Mouse (Mus musculus) neural tube, embryonic 13.5 days (tissue): ENCODE data around the gene Nhej1. TPM values are rescaled to one million over a fixed set of nuclear protein-coding genes. Genes with fewer than 3 reads are reported as not detected.

ENCODE experiments used
- ATAC-seq: fragments of 200-750 bp; cut with Nextera tagmentation; 2 replicates; pipeline ENCODE4 v1.8.0; 2017; ENCODE audit warnings: low read depth, mild to moderate bottlenecking, moderate TSS enrichment, moderate library complexity
- H3K27ac ChIP-seq: fragments of 300-500 bp; sonication (generic); replicated peaks from 2 replicates; pipeline ENCODE4 v1.5.1; 2015; ENCODE audit warnings: moderate library complexity, mild to moderate bottlenecking, inconsistent platforms
- H3K27me3 ChIP-seq: fragments of 300-500 bp; sonication (generic); 2 replicates; pipeline ENCODE4 v1.6.1; 2015; ENCODE audit warnings: mild to moderate bottlenecking, inconsistent platforms
- H3K36me3 ChIP-seq: fragments of 300-500 bp; sonication (generic); 2 replicates; pipeline ENCODE4 v1.6.1; 2015; ENCODE audit warnings: mild to moderate bottlenecking, inconsistent platforms
- H3K4me1 ChIP-seq: fragments of 300-500 bp; sonication (generic); replicated peaks from 2 replicates; pipeline ENCODE4 v1.6.1; 2015; ENCODE audit warnings: inconsistent platforms
- H3K4me2 ChIP-seq: fragments of 300-500 bp; sonication (generic); 2 replicates; pipeline ENCODE4 v1.6.1; 2015; ENCODE audit warnings: inconsistent platforms, mild to moderate bottlenecking, moderate library complexity
- H3K4me3 ChIP-seq: fragments of 300-500 bp; sonication (generic); 2 replicates; pipeline ENCODE4 v1.5.1; 2015; ENCODE audit warnings: mild to moderate bottlenecking, inconsistent platforms
- H3K9ac ChIP-seq: fragments of 300-500 bp; sonication (generic); 2 replicates; pipeline ENCODE4 v1.6.1; 2015; ENCODE audit warnings: moderate library complexity, mild to moderate bottlenecking, inconsistent platforms
- H3K9me3 ChIP-seq: fragments of 300-500 bp; sonication (generic); 2 replicates; pipeline ENCODE4 v1.6.1; 2016; ENCODE audit warnings: inconsistent platforms
- WGBS: fragments of 180-500 bp; shearing (Covaris S2); methylation state at CpG from one replicate; pipeline ENCODE4 v1.1.7; 2015; 5-methylcytosine and 5-hydroxymethylcytosine counted together
- polyA plus RNA-seq: library from polyadenylated mRNA; unstranded; fragments of >200 nt; fragmentation: Nextera tagmentation; extraction: Ambion mirVana; gene quantifications from 2 replicates; pipeline ENCODE4 v1.2.1, GENCODE M21; 2015

Gene Nhej1
- polyA plus RNA-seq, 1 experiment from 2014 or later: 8.5 TPM

DNA sequence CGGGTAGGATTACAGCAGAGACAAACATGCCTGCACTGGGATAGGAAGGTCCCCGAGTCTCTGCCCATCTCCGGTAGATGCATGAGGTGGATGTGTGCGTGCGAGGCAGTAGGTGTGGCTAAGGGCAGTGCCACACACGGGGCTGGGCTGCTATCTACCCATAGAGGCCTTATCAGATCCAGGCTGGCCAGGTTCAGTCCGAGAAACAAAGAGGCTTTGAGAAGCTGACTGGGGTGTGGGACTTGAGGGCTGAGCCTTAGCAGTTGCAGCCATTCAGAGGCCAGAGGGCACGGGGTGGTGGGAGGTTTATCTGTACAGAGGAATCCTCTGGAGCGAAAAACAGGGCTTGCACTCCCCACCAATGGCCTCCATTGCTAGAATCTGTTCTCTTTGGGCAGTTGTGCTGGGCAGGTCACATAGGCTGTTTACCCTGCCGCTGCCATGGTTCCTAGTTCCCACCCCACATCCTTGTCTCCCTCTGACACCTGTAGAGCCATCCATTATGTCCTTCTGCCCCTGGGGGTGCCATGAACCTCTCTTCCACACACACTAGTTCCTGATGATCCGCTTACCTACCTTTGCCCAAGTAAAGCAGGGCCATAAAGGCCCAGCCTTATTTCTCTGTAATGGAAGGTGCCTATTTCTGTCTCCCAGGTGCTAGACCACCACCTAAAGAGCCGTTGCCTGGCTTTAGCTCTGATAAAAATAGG lies 183.2 kb downstream of the Nhej1 start:
- no peak overlapping the region for H3K4me2 ChIP-seq
- no peaks in the 10 kb centered on the region for H3K36me3 ChIP-seq
- H3K9ac ChIP-seq: no peak overlapping the region
- peaks cover 92% of the 10 kb centered on the region for H3K27me3 ChIP-seq
- H3K4me3 ChIP-seq: no peak overlapping the region
- 63% methylated on average over 12 of the region's 12 CpGs for WGBS
- H3K9me3 ChIP-seq: no peaks in the 10 kb centered on the region
- H3K4me1 ChIP-seq: no peaks in the 10 kb centered on the region
- H3K27ac ChIP-seq: no peak overlapping the region
- ATAC-seq: no peak

- H3K9ac ChIP-seq: no peak overlapping the region
- no peak overlapping the region for H3K4me3 ChIP-seq
- no peak overlapping the region for H3K4me2 ChIP-seq
- H3K9me3 ChIP-seq: no peaks in the 10 kb centered on the region
- H3K4me1 ChIP-seq: no peaks in the 10 kb centered on the region; the same call in 1 of the 2 replicates
- peaks cover 81% of the 10 kb centered on the region for H3K27me3 ChIP-seq
- no peak for ATAC-seq
- 4% methylated on average over 3 of the region's 3 CpGs for WGBS
- H3K36me3 ChIP-seq: no peaks in the 10 kb centered on the region
- no peak overlapping the region for H3K27ac ChIP-seq
Observed at GRCm38 (mm10) chr1:74939762-74940161, 185.2 kb downstream of the Nhej1 start.

- Histone ChIP-seq H3K4me3 (no peak overlapping the region), H3K9me3 (no peaks in the 10 kb centered on the region), H3K36me3 (no peaks in the 10 kb centered on the region), H3K27ac (no peak overlapping the region), H3K4me1 (no peaks in the 10 kb centered on the region; the same call in 1 of the 2 replicates), H3K27me3 (peaks cover 76% of the 10 kb centered on the region), H3K9ac (no peak overlapping the region), H3K4me2 (no peak overlapping the region)
- no peak for ATAC-seq
- 47% methylated on average over 12 of the region's 12 CpGs for WGBS
Observed at GRCm38 (mm10) chr1:74936221-74936830, 188.7 kb downstream of the Nhej1 start.

GRCm38 (mm10) chr1:74935402-74935801 lies 189.6 kb downstream of the Nhej1 start, which contains the start of gene Cfap65:
TSS of gene Cfap65 (minus strand) at chr1:74935599.
- Histone ChIP-seq H3K9ac (peak within 1 kb of the TSS; percentile 63), H3K27ac (no peak within 1 kb of the TSS), H3K9me3 (no peaks in the 10 kb centered on the region), H3K4me3 (peak within 1 kb of the TSS; percentile 38), H3K27me3 (peaks cover 74% of the 10 kb centered on the region), H3K4me2 (peak within 1 kb of the TSS; percentile 63), H3K4me1 (no peaks in the 10 kb centered on the region; the same call in 1 of the 2 replicates), H3K36me3 (no peaks in the 10 kb centered on the region)
- 3% methylated on average over 18 of the region's 18 CpGs for WGBS
- peak; percentile 79; the same call in 1 of the 2 replicates for ATAC-seq

GRCm38 (mm10) chr1:74927621-74928296 lies 197.2 kb downstream of the Nhej1 start:
- Histone ChIP-seq H3K4me3 (no peak overlapping the region), H3K4me2 (no peak overlapping the region), H3K4me1 (no peaks in the 10 kb centered on the region), H3K36me3 (no peaks in the 10 kb centered on the region), H3K27ac (no peak overlapping the region), H3K9ac (no peak overlapping the region), H3K27me3 (peaks cover 63% of the 10 kb centered on the region), H3K9me3 (no peaks in the 10 kb centered on the region)
- 81% methylated on average over 9 of the region's 9 CpGs for WGBS
- ATAC-seq: no peak

DNA sequence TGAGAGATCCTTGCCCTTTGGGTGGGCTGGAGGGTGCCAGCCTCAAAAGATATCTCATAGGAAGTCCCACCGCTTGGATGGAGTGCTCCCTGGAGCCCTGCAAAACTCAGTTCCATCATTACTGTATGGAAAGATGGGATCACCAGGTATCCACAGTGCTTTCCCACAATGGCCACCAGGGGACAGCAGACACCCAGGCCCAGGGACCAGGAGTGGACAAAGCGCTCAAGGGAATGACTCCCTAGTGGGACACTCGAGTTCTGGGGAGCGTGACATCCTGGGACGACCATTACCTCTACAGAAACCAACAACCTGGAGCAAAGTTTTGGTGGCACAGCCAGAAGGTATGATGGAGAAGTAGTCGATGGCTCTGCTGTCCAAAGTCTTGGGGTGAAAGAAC lies 198.3 kb downstream of the Nhej1 start:
- no peak overlapping the region for H3K9ac ChIP-seq
- H3K27ac ChIP-seq: no peak overlapping the region
- no peak overlapping the region for H3K4me3 ChIP-seq
- WGBS: 38% methylated on average over 6 of the region's 6 CpGs
- H3K9me3 ChIP-seq: no peaks in the 10 kb centered on the region
- no peak for ATAC-seq
- no peaks in the 10 kb centered on the region for H3K4me1 ChIP-seq
- no peaks in the 10 kb centered on the region for H3K36me3 ChIP-seq
- H3K27me3 ChIP-seq: peaks cover 55% of the 10 kb centered on the region
- H3K4me2 ChIP-seq: no peak overlapping the region

GRCm38 (mm10) chr1:74924464-74924863 lies 200.5 kb downstream of the Nhej1 start:
- H3K27ac ChIP-seq: no peak overlapping the region
- no peak for ATAC-seq
- H3K4me2 ChIP-seq: no peak overlapping the region
- no peaks in the 10 kb centered on the region for H3K36me3 ChIP-seq
- H3K9me3 ChIP-seq: no peaks in the 10 kb centered on the region
- H3K4me3 ChIP-seq: no peak overlapping the region
- no peak overlapping the region for H3K9ac ChIP-seq
- WGBS: 66% methylated on average over 4 of the region's 4 CpGs
- peaks cover 46% of the 10 kb centered on the region for H3K27me3 ChIP-seq
- no peaks in the 10 kb centered on the region for H3K4me1 ChIP-seq

Other genes starting within 250 kb of the Nhej1 start
- 0.26 TPM in 1 of 2 replicates, not detected in the other for gene Fev, start 239.8 kb downstream of the Nhej1 start, polyA plus RNA-seq
- gene Cryba2, start 232.1 kb downstream of the Nhej1 start, polyA plus RNA-seq: 0.85 TPM in 1 of 2 replicates, not detected in the other
- gene Cfap65, start 189.6 kb downstream of the Nhej1 start, polyA plus RNA-seq: 0.04 and 0.14 TPM in 2 replicates
- gene Ihh, start 173.5 kb downstream of the Nhej1 start, polyA plus RNA-seq: 0.26 and 0.29 TPM in 2 replicates
- gene Slc23a3, start 8.7 kb upstream of the Nhej1 start, polyA plus RNA-seq: not detected in 2 replicates
- gene Cnppd1, start 17.5 kb upstream of the Nhej1 start, polyA plus RNA-seq: 60.2 and 64.6 TPM in 2 replicates
- 104 and 115 TPM in 2 replicates for gene Retreg2, start 17.6 kb upstream of the Nhej1 start, polyA plus RNA-seq
- gene Zfand2b, start 43.4 kb upstream of the Nhej1 start, polyA plus RNA-seq: 38.8 and 45.9 TPM in 2 replicates
- 40.3 and 47.8 TPM in 2 replicates for gene Abcb6, start 55.2 kb upstream of the Nhej1 start, polyA plus RNA-seq
- 22.2 and 24.4 TPM in 2 replicates for gene Ankzf1, start 67.0 kb upstream of the Nhej1 start, polyA plus RNA-seq
- gene Atg9a, start 67.0 kb upstream of the Nhej1 start, polyA plus RNA-seq: 49.4 and 50.8 TPM in 2 replicates
- gene Glb1l, start 85.6 kb upstream of the Nhej1 start, polyA plus RNA-seq: 16.6 and 19.7 TPM in 2 replicates
- 128 and 138 TPM in 2 replicates for gene Stk16, start 85.6 kb upstream of the Nhej1 start, polyA plus RNA-seq
- gene Tuba4a, start 94.7 kb upstream of the Nhej1 start, polyA plus RNA-seq: 10.5 and 10.6 TPM in 2 replicates
- gene A630095N17Rik, start 106.9 kb upstream of the Nhej1 start, polyA plus RNA-seq: not detected in 2 replicates
- gene Dnajb2, start 111.2 kb upstream of the Nhej1 start, polyA plus RNA-seq: 68.2 and 73.0 TPM in 2 replicates
- gene Ptprn, start 139.3 kb upstream of the Nhej1 start, polyA plus RNA-seq: 15.8 and 19.2 TPM in 2 replicates
- gene Resp18, start 153.2 kb upstream of the Nhej1 start, polyA plus RNA-seq: 116 and 131 TPM in 2 replicates
- 187 and 190 TPM in 2 replicates for gene Dnpep, start 192.8 kb upstream of the Nhej1 start, polyA plus RNA-seq
- gene Des, start 235.1 kb upstream of the Nhej1 start, polyA plus RNA-seq: 3.3 and 7.7 TPM in 2 replicates